Mouse (Mus musculus): Measurements from ENCODE around the gene Fxr2.

DNA sequence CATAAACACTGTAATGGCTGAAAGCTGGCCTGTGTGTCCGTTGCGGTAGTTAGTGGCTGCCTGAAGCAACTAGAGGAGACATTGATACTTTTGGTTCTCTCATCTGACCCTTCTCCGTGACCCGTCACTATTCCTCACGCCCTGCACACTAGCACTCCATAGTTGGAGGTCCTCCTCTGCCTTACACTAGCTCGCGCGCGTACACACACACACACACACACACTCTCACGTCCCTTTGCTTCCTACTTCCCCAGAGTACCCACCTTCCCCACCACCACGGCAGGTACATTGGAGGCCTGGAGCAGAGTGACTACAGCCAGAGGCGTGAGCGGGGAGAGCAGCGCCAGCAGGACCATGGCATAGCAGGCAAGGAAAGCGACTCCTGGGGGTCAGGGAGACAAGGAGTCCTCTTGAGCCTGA lies 24.7 kb downstream of the Fxr2 start:
- no peak for TF ChIP-seq GATA1 (IDR thresholded peaks at IDR 0.05; ENCODE audit: low read length)
- TF ChIP-seq TAL1 (IDR thresholded peaks at IDR 0.05; ENCODE audit: low read length): no peak
